Mouse (Mus musculus) E14TG2a.4 (cell line): ENCODE data around the gene Btn1a1.
A peak's percentile ranks its signal among the peaks of the same experiment; 100 is the strongest.

Experiments used
- H3K27me3 ChIP-seq: 2 replicates; pipeline ENCODE4 v1.6.1; 2014; ENCODE audit warnings: low read length, control low read depth; ENCODE audit not compliant: insufficient read depth
- H3K36me3 ChIP-seq: 2 replicates; pipeline ENCODE4 v1.6.1; 2014; ENCODE audit warnings: low read length, control low read depth; ENCODE audit not compliant: insufficient read depth
- H3K4me1 ChIP-seq: replicated peaks from 2 replicates; pipeline ENCODE4 v1.6.1; 2014; ENCODE audit warnings: low read depth, low read length, control low read depth
- H3K4me3 ChIP-seq: replicated peaks from 2 replicates; pipeline ENCODE4 v1.5.1; 2014; ENCODE audit warnings: mild to moderate bottlenecking, low read length
- H3K9me3 ChIP-seq: 2 replicates; pipeline ENCODE4 v1.6.1; 2014; ENCODE audit warnings: low read length, control low read depth
- CTCF ChIP-seq: conservative IDR thresholded peaks from 2 replicates; pipeline ENCODE4 v1.5.1; 2014; ENCODE audit warnings: low read length
- NANOG ChIP-seq: IDR thresholded peaks from 2 replicates; pipeline ENCODE4 v1.6.1; 2014; ENCODE audit warnings: borderline replicate concordance, low read length, mixed read lengths
- POU5F1 ChIP-seq: IDR thresholded peaks from 2 replicates; pipeline ENCODE4 v1.6.1; 2014; ENCODE audit warnings: low read length, borderline replicate concordance

Btn1a1 gene

GRCm38 (mm10) chr13:23437908-23438307 is 27.8 kb downstream of the Btn1a1 start:
- Histone ChIP-seq H3K4me1 (peaks cover 57% of the 10 kb centered on the region), H3K27me3 (no peaks in the 10 kb centered on the region), H3K4me3 (peak overlapping the region; percentile 87), H3K9me3 (no peaks in the 10 kb centered on the region), H3K36me3 (no peaks in the 10 kb centered on the region)
- TF ChIP-seq CTCF: no peak

DNA sequence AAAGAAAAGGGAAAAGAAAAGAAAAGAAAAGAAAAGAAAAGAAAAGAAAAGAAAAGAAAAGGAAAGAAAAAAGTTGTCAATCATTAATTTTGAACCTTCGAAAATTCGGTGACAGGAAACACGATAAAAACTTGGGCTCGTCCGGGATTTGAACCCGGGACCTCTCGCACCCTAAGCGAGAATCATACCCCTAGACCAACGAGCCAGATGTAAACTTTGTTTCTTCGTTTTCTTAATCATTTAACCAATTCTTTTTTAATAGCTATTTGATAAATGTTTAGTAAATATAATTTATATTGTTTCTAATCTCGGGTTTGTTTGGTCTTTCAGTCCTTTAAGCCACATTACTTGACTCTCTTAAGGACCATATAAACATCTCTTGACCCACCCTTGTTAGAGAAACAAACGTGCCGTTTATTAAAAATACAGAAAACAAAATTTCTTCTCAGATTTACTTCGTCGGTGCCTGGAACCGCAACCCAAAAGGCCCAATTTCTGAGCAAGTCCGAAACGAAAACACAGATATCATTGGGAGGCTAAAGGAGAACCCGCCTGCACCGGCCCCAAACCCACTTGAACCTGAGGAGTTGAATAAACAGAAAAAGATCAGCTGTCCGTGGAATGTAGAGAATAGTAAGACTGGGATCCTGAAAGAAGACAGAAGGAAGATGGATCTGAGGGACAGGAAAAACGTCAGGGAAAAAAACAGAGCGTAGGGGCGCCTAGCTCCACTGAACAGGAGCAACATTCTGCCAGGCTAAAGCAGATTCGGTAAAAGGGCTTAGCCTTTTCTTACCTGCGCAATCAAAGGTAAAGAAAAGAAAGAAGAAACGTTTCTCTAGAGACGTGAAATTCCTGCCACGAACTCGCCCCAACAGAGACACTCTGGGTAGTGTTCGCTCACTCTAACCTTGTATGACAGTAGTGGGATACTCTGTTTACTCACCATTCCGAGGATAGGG is 28.6 kb downstream of the Btn1a1 start:
- no peaks in the 10 kb centered on the region for H3K27me3 ChIP-seq
- no peak for TF ChIP-seq POU5F1
- no peak for TF ChIP-seq CTCF
- TF ChIP-seq NANOG: no peak

GRCm38 (mm10) chr13:23436231-23436661 is 29.5 kb downstream of the Btn1a1 start:
- Histone ChIP-seq H3K4me1 (peaks cover 61% of the 10 kb centered on the region), H3K27me3 (no peaks in the 10 kb centered on the region), H3K36me3 (no peaks in the 10 kb centered on the region), H3K4me3 (peak overlapping the region; percentile 87), H3K9me3 (no peaks in the 10 kb centered on the region)
- TF ChIP-seq CTCF (no peak), NANOG (no peak), POU5F1 (no peak)

More for the DNA sequence above, 28.6 kb downstream of the Btn1a1 start:
- H3K4me3 ChIP-seq: peak overlapping the region; percentile 87
- H3K4me1 ChIP-seq: peaks cover 56% of the 10 kb centered on the region
- no peaks in the 10 kb centered on the region for H3K36me3 ChIP-seq
- H3K9me3 ChIP-seq: no peaks in the 10 kb centered on the region

DNA sequence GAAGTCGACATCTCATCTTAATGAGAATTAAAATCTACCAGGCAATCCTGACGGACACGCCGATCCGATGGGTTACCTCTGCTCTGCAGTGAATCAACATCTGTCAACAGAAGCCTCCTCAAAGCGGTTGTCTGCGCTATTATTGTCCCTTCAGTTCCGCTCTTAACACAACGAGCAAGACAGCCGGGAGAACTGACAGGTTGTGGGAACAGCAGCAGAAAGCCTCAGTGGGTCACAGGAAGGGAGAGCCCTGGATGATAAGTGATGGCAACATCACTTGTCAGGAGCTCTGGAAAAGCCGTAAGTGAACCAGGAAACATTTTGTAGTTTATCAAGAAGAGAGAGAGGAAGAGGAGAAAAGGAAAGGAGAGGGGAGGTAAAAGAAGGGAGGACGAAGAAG is 30.0 kb downstream of the Btn1a1 start:
- no peaks in the 10 kb centered on the region for H3K27me3 ChIP-seq
- H3K36me3 ChIP-seq: no peaks in the 10 kb centered on the region
- TF ChIP-seq CTCF (no peak), POU5F1 (no peak), NANOG (no peak)
- H3K4me1 ChIP-seq: peaks cover 56% of the 10 kb centered on the region
- H3K4me3 ChIP-seq: peak overlapping the region; percentile 79
- no peaks in the 10 kb centered on the region for H3K9me3 ChIP-seq

- Histone ChIP-seq H3K4me1 (peaks cover 52% of the 10 kb centered on the region), H3K27me3 (no peaks in the 10 kb centered on the region), H3K36me3 (no peaks in the 10 kb centered on the region), H3K4me3 (peak overlapping the region; percentile 79), H3K9me3 (no peaks in the 10 kb centered on the region)
- TF ChIP-seq POU5F1: no peak
- TF ChIP-seq NANOG: no peak
- TF ChIP-seq CTCF: no peak
Measured at GRCm38 (mm10) chr13:23435241-23435640, 30.5 kb downstream of the Btn1a1 start.

- Histone ChIP-seq H3K27me3 (no peaks in the 10 kb centered on the region), H3K9me3 (no peaks in the 10 kb centered on the region)
Measured at GRCm38 (mm10) chr13:23434426-23434825, 31.3 kb downstream of the Btn1a1 start.

GRCm38 (mm10) chr13:23433801-23434200 is 31.9 kb downstream of the Btn1a1 start:
- Histone ChIP-seq H3K36me3 (no peaks in the 10 kb centered on the region), H3K27me3 (no peaks in the 10 kb centered on the region), H3K4me3 (peak overlapping the region; percentile 77), H3K9me3 (no peaks in the 10 kb centered on the region), H3K4me1 (peaks cover 49% of the 10 kb centered on the region)
- TF ChIP-seq POU5F1 (no peak), CTCF (no peak), NANOG (no peak)

More at GRCm38 (mm10) chr13:23434426-23434825, 31.3 kb downstream of the Btn1a1 start:
- TF ChIP-seq CTCF: no peak
- TF ChIP-seq POU5F1: no peak
- TF ChIP-seq NANOG: no peak
- Histone ChIP-seq H3K4me1 (peaks cover 50% of the 10 kb centered on the region), H3K36me3 (no peaks in the 10 kb centered on the region), H3K4me3 (peak overlapping the region; percentile 77)

DNA sequence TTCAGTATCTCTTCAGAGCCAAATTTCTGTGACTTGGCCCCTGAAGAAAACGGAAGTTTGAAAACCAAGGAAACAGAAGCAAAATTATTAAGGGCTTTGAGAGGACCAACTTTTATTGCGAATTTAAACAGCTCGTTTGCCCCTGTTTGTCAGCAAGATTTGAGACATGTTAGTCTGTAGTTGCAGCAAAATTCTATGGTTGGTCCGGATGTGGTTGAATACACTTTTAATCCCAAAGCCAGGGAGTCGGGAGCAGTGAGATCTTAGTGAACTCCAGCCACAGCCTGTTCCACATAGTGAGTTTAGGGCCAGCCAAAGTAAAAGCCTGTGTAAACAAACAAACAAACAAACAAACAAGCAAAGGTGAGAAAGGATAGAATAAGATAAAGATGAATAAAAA is 32.5 kb downstream of the Btn1a1 start:
- H3K9me3 ChIP-seq: no peaks in the 10 kb centered on the region
- no peaks in the 10 kb centered on the region for H3K36me3 ChIP-seq
- peak overlapping the region; percentile 77 for H3K4me3 ChIP-seq
- TF ChIP-seq POU5F1 (no peak), CTCF (no peak)
- H3K4me1 ChIP-seq: peaks cover 53% of the 10 kb centered on the region
- no peaks in the 10 kb centered on the region for H3K27me3 ChIP-seq
